Mouse (Mus musculus) testis, adult 10 weeks (tissue): Measurements from ENCODE around the gene Smim26. TPM values are rescaled to one million over a fixed set of nuclear protein-coding genes. Genes with fewer than 3 reads are reported as not detected.

Experiments
- polyA plus RNA-seq: library from polyadenylated mRNA; stranded (reverse); fragments of 350-450 nt; fragmentation: Illumina TruSeq; extraction: RNeasy Lipid Tissue Mini Kit (QIAGEN cat#74804); gene quantifications from one replicate; pipeline ENCODE4 v1.2.3, GENCODE M21; 2014; ENCODE audit warnings: low read depth, low replicate concordance

Smim26 gene
- polyA plus RNA-seq = 3.4 TPM

GRCm38 (mm10) chr2:144593951-144594651 is at the start of gene Smim26:
Smim26 (plus strand) TSS chr2:144594054.

GRCm38 (mm10) chr2:144550529-144550928 is 43.3 kb upstream of the Smim26 start, which contains the start of gene Rbbp9:
Rbbp9 (minus strand) TSS chr2:144550869.

GRCm38 (mm10) chr2:144555820-144556552 is 37.9 kb upstream of the Smim26 start, which contains the start of gene Sec23b:
Sec23b (plus strand) TSS chr2:144556229.

GRCm38 (mm10) chr2:144599831-144600687 is 6.2 kb downstream of the Smim26 start, which contains the start of gene Dtd1:
Dtd1 (plus strand) TSS chr2:144599897.

Other genes starting within 250 kb of the Smim26 start
- 4.5 TPM for gene Kat14, start 225.1 kb upstream of the Smim26 start, polyA plus RNA-seq
- gene Pet117, start 225.1 kb upstream of the Smim26 start, polyA plus RNA-seq = 1.7 TPM
- 12.3 TPM for gene Dzank1, start 66.6 kb upstream of the Smim26 start, polyA plus RNA-seq
- gene Polr3f, start 66.3 kb upstream of the Smim26 start, polyA plus RNA-seq = 19.4 TPM
- 17.9 TPM for gene Rbbp9, start 43.2 kb upstream of the Smim26 start, polyA plus RNA-seq
- gene Sec23b, start 37.8 kb upstream of the Smim26 start, polyA plus RNA-seq = 54.4 TPM
- gene Dtd1, start 5.8 kb downstream of the Smim26 start, polyA plus RNA-seq = 12.1 TPM
- 381 TPM for gene Scp2d1, start 229.6 kb downstream of the Smim26 start, polyA plus RNA-seq